Mouse (Mus musculus): ENCODE measurements around the gene 1700020D05Rik.

The 1700020D05Rik gene

GRCm38 (mm10) chr19:5503687-5504086 is at the start of gene 1700020D05Rik:
Gene 1700020D05Rik, minus strand, starts transcription at chr19:5503787.
- DNase-seq (ENCODE audit: low spot score) = no peak

GRCm38 (mm10) chr19:5547471-5548056 is 44.0 kb upstream of the 1700020D05Rik start:
- no peak for DNase-seq (ENCODE audit: low spot score)

DNA sequence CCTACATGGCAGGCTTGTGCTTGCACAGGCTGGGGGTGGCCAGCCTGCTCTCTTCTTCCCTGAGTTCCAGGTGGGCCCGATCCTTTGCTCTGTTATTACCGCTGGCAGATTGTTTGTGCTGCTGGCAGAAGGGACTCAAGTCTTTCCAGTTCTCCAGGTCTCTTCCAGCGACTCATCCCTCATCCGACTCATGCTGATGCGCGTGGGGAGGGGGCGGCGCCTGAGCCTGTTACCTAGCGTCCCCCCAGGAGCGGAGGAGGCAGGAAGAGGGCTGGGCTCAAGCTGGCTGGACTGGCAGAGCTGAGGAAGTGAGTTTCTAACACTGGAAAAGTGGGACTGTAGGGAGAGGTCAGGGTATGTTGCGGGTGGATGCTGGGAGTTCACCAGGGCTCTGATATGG is 40.4 kb upstream of the 1700020D05Rik start:
- DNase-seq (ENCODE audit: low spot score) = no peak

DNA sequence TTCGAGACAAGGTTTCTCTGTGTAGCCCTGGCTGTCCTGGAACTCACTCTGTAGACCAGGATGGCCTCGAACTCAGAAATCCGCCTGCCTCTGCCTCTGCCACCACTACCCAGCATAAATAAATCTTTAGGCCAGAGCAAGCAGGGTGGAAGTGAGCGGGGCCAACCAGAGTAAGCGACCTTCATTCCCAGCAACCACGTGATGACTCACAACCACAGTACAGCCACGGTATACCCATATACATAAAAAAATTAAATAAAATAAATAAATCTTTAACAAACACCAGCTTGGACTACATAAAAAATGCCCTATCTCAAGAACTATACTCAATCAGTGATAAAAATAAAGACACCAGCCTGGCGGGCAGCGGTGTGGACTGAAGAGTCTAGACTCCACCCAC is 39.8 kb upstream of the 1700020D05Rik start:
- DNase-seq (ENCODE audit: low spot score) = no peak

DNA sequence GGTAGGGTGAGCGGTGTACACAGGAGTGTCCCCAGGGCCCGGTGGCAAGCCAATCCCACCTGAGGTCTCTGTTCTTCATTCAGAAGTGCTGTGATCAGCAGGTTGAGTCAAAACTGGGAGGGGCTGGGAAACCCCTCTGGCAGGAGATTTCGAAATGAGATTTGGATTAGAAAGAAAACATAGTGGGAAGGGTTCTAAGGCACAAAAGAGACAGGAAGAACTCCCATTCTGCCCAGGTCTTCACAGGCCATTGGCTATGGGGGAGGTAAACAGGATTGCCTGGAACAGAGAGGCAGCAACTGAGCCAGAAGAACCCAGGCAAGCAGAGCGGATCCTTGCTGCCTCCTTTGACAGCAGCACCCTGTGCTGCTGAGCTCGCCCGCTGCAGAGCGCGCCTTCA is 35.2 kb upstream of the 1700020D05Rik start:
- no peak for DNase-seq (ENCODE audit: low spot score)

GRCm38 (mm10) chr19:5532520-5532919 is 28.9 kb upstream of the 1700020D05Rik start:
- no peak for DNase-seq (ENCODE audit: low spot score)

DNA sequence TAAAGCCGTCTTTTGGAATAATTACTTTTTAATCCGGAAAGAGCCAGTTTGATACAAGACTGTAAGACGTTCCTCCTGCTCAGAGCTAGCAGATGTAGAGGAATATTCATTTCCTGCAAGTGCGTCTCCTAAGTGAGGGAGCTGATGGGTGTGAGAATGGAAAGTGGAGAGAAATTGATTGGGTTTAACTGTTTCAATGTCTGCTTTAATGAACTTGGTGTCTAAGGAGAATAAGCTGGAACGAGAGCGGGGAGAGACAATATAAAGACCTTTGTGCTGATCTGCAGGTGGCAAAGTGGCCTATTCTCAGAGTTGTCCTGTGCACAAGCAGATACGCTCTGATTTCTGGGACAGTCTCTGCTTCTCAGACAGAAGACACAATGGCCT is 26.5 kb upstream of the 1700020D05Rik start:
- no peak for DNase-seq (ENCODE audit: low spot score)

- DNase-seq (ENCODE audit: low spot score) = peak; percentile 99
Measured at GRCm38 (mm10) chr19:5529325-5530137, 25.9 kb upstream of the 1700020D05Rik start.

DNA sequence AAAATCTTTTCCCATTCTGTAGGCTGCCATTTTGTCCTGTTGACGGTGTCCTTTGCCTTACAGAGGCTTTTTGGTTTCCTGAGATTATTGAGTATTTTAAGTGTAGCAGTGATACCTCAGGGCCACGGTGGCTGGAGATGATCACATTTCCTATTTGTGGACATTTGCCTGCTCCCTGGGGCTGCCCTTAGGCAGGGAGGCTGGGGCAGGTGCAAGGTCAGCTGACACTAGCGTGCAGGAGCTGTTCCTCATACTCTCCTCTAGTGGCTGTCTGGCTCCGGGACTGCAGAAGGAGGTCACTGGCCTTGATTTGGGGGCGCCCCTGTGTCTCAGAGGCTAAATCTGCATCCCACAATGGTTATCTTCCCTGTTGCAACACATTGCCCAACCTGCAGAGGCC is 21.6 kb upstream of the 1700020D05Rik start:
- DNase-seq (ENCODE audit: low spot score) = no peak

GRCm38 (mm10) chr19:5518721-5519120 is 15.1 kb upstream of the 1700020D05Rik start:
- DNase-seq (ENCODE audit: low spot score) = no peak

- no peak for DNase-seq (ENCODE audit: low spot score)
Measured at GRCm38 (mm10) chr19:5516906-5517505, 13.4 kb upstream of the 1700020D05Rik start.

- no peak for DNase-seq (ENCODE audit: low spot score)
Measured at GRCm38 (mm10) chr19:5515840-5516777, 12.5 kb upstream of the 1700020D05Rik start.

- DNase-seq (ENCODE audit: low spot score) = no peak
Measured at GRCm38 (mm10) chr19:5513005-5513349, 9.4 kb upstream of the 1700020D05Rik start.

DNA sequence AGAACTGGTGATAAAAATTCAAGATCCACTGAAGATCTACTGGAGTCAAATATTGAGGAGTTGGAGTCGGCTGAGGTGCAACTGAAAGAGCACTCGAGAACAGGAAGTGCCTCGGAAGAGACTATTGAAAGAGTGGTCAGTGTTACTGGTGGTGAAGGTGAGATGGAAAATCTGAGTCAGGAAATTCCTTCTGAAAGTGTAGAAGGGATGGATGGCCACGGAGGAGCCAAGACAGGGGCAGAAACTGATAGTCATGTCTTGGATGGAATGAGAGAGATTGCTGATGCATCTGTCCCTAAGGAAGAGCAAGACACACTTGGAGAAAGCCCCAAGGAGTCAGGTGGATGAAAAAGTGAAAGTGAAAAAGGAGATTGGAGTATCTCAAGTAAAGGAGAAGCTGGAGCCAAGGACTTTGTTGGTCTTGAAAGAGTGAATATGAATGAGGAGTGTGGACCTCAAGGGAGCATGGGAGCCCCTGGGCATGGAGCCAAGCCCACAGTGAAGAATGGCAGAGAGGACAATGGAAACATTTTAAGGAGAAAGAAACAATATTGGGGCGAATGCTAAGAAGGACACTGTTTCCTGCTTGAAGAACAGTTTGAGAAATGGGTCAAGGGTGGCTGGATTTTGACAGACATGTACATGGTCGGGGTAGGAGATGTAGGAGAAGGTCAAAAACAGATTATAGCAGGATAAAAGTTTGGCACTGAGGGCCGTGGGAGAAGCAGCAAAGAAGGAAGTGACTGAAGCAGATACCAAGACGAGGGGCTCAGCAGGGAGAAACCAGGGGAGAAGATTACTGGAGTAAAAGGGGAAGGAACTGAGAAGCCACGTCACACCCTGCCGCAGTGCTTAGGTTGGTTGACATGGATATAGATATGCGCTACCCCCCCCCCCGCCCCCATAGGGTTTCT is 8.8 kb upstream of the 1700020D05Rik start:
- no peak for DNase-seq (ENCODE audit: low spot score)

DNA sequence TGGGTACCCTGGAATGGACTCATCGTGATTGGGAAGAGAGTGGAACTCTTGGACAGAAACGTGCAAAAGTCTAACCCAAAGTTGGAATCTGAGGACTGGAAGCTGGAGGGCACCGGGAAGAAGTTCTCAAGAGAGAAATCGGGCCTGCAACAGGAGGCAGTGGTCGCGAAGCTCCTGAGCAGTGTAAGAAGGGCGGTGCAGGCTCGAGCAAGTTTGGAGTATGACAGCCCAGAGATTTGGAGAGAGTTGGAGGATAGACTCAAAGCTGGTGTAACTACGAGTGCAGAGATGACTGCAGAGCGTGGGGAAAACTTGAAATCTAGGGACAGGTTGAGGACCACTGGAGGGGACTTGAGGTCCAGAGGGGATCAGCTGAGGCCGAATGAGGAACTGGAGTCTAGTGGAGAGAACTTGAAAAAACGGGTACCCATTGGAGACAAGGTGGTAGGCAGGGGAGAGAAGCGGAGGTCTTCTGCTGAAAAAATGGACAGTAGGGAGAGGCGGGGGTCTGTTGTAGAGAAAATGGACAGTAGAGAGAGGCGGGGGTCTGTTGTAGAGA is 7.6 kb upstream of the 1700020D05Rik start:
- DNase-seq (ENCODE audit: low spot score) = no peak

GRCm38 (mm10) chr19:5510031-5511026 is 6.7 kb upstream of the 1700020D05Rik start, which contains the start of gene Snx32:
Gene Snx32, minus strand, starts transcription at chr19:5510538.
- DNase-seq (ENCODE audit: low spot score) = peak; percentile 91

DNA sequence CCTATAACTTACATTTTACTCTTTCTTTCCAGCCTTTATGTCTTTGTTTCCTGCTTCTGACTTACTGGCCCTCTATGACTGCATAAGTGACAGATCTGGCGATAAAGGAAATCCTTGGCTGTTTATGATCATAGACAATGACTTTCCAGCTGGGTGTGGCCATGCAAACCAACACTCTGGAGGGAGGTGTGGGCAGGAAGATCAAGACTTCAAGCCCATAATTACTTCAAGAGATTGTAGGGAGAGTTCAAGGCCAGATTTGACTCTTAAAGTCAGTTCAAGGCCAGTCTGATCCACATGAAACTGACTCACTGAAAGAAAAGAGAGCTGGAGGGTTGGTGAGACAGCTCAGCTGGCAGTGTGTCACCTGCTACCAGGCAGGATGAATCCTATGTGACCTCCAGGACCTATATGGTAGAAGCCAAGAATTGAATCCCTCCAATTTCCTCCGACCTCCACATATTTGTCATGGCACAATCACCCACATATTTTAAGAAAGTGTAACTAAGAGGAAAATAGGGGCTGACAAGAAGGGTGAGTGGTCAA is 3.2 kb downstream of the 1700020D05Rik start:
- DNase-seq (ENCODE audit: low spot score) = no peak

GRCm38 (mm10) chr19:5496052-5496370 is 7.6 kb downstream of the 1700020D05Rik start:
- no peak for DNase-seq (ENCODE audit: low spot score)

DNA sequence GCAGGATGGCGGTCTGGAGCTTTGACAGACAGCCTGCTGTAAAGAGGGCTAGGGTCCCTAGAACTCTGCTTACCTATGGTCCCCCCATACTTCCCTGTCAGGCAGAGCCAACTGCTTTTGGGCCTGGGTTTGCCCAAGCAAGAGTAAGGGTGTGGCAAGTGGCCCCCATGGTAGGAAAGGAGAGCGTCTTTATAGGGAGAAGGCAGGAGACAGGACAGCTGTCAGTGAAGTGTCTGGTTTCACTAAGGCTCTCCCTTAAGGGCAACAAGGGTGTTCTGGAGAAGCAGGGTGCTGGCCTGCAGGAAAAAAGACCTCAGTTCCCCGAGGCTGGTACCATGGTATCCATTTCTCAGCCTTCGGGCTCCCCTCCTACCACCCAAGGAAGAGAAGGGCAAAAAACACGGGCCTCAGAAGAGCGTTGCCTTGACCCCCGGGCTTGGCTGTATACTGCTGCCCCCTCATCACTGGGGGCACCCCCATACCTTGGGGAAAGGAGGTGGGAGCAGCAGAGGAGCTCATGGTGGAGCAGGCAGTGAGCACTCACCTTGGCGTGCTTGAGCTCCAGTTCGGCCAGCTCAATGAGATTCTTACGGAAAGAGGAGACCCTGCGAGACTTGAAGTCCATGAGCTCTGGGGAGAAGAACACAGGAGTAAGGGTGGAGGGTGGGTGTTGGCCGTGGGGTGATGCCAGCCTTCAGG is 8.1 kb downstream of the 1700020D05Rik start:
- no peak for DNase-seq (ENCODE audit: low spot score)
